Comparison of ENCODE assay signal across 10 mouse cellular contexts in the genomic region with DNA sequence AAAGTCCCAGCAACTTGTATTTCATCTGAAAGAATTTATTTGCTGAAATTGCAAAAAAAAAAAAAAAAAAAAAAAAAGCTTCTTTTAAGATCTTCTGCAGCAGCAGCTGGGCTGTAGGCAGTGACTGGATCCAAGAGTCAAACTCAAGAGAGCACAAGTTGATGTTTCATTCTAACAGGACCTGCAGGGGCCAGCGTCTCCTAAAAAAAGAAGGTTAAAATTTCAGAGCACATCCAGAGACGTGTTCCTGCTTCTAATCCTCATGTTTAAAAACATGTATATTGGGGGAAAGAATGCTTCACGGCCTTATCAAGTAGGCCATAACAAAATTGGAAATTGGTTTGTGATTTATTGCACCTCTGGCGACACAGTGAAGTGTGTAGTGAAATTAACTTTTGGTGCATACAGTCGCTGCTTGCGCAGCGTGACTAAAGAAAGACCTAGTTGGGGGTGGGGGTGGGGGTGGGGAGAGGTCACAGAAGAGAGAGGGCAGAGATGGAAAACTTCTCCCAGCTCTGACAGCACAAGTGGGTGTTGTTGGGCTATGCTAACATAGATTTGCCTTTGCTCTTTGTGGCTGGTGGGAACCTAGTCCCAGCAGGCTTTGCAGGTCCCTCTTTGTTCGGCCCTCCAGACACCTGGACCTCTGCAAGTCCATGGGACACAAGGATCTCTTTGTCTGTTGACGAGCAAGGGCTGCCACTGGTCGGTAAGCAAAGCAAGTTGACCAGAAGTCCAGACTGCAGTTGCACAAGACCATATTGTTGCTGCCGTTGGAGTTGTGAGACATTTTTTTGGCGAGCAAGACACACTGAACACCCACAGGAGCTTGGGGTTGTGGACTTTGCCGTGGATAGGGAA.
DNase-seq lines count a peak whose midpoint lies in the region; ATAC-seq and TF ChIP-seq lines count a peak whose summit lies in the region.
"Had no signal": no experiment of that assay in that cellular context is flagged by ENCODE, and none has a peak within 500 bp of the region (broad histone marks: within the 10 kb centered on the region; RNA-seq: fewer than 3 reads in every experiment).

No protein-coding gene starts in this region.

- no peaks in the 10 kb centered on the region for H3K36me3 ChIP-seq in midbrain, embryonic 11.5 days (ENCODE audit: control insufficient read depth, insufficient read depth, low read length)
- no peaks in the 10 kb centered on the region for H3K36me3 ChIP-seq in midbrain, embryonic 14.5 days (ENCODE audit: control insufficient read depth, insufficient read depth, low read length)
- H3K36me3 ChIP-seq in hindbrain, postnatal 0 days (ENCODE audit: insufficient read depth, low read length), result no peaks in the 10 kb centered on the region
- H3K36me3 ChIP-seq in neural tube, embryonic 13.5 days, result no peaks in the 10 kb centered on the region
- H3K36me3 ChIP-seq in forebrain, embryonic 16.5 days (ENCODE audit: control insufficient read depth, insufficient read depth), result no peaks in the 10 kb centered on the region
- H3K36me3 ChIP-seq: forebrain, embryonic 15.5 days had no signal

- H3K9ac ChIP-seq in midbrain, embryonic 11.5 days (ENCODE audit: low read length), result no peak overlapping the region
- H3K9ac ChIP-seq in midbrain, embryonic 14.5 days (replicated peaks; ENCODE audit: low read length), result no peak overlapping the region
- no peak overlapping the region for H3K9ac ChIP-seq in hindbrain, postnatal 0 days (replicated peaks; ENCODE audit: low read length)
- H3K9ac ChIP-seq in neural tube, embryonic 13.5 days, result no peak overlapping the region
- no peak overlapping the region for H3K9ac ChIP-seq in forebrain, embryonic 16.5 days (replicated peaks; ENCODE audit: low read depth, low read length)
- H3K9ac ChIP-seq: forebrain, embryonic 15.5 days had no signal

- H3K4me1 ChIP-seq in midbrain, embryonic 11.5 days (ENCODE audit: control insufficient read depth, insufficient read depth, low read length), result no peaks in the 10 kb centered on the region
- no peaks in the 10 kb centered on the region for H3K4me1 ChIP-seq in midbrain, embryonic 14.5 days (ENCODE audit: control insufficient read depth, insufficient read depth, low read length)
- H3K4me1 ChIP-seq in hindbrain, postnatal 0 days (ENCODE audit: insufficient read depth, low read length), result no peaks in the 10 kb centered on the region
- H3K4me1 ChIP-seq in neural tube, embryonic 13.5 days (replicated peaks), result peaks cover 9% of the 10 kb centered on the region
- H3K4me1 ChIP-seq in forebrain, embryonic 16.5 days (replicated peaks; ENCODE audit: control insufficient read depth, insufficient read depth, low read length), result no peaks in the 10 kb centered on the region
- H3K4me1 ChIP-seq: forebrain, embryonic 15.5 days had no signal

- H3K27me3 ChIP-seq in midbrain, embryonic 11.5 days (ENCODE audit: control insufficient read depth, insufficient read depth, low read length), result no peaks in the 10 kb centered on the region
- H3K27me3 ChIP-seq in midbrain, embryonic 14.5 days (ENCODE audit: control insufficient read depth, insufficient read depth, low read length), result no peaks in the 10 kb centered on the region
- H3K27me3 ChIP-seq in hindbrain, postnatal 0 days (ENCODE audit: insufficient read depth, low read length), result no peaks in the 10 kb centered on the region
- no peaks in the 10 kb centered on the region for H3K27me3 ChIP-seq in neural tube, embryonic 13.5 days
- H3K27me3 ChIP-seq in forebrain, embryonic 16.5 days (replicated peaks; ENCODE audit: control insufficient read depth, insufficient read depth, low read length), result no peaks in the 10 kb centered on the region
- H3K27me3 ChIP-seq: forebrain, embryonic 15.5 days had no signal

- 77% methylated on average over 13 of the region's 13 CpGs for WGBS in midbrain, embryonic 11.5 days
- 71% methylated on average over 13 of the region's 13 CpGs for WGBS in midbrain, embryonic 14.5 days
- WGBS in hindbrain, postnatal 0 days, result 59% methylated on average over 13 of the region's 13 CpGs
- WGBS in neural tube, embryonic 13.5 days, result 45% methylated on average over 13 of the region's 13 CpGs
- whole genome bisulfite sequencing in forebrain, embryonic 16.5 days, result 67% methylated on average over 13 of the region's 13 CpGs

- H3K4me3 ChIP-seq in midbrain, embryonic 11.5 days (ENCODE audit: low read depth, low read length), result no peak overlapping the region
- H3K4me3 ChIP-seq in midbrain, embryonic 14.5 days (replicated peaks; ENCODE audit: low read depth, low read length), result no peak overlapping the region
- H3K4me3 ChIP-seq in hindbrain, postnatal 0 days (ENCODE audit: low read length), result no peak overlapping the region
- H3K4me3 ChIP-seq in neural tube, embryonic 13.5 days, result no peak overlapping the region
- no peak overlapping the region for H3K4me3 ChIP-seq in forebrain, embryonic 16.5 days (replicated peaks; ENCODE audit: low read length)
- H3K4me3 ChIP-seq: forebrain, embryonic 15.5 days had no signal

- H3K27ac ChIP-seq in midbrain, embryonic 11.5 days (ENCODE audit: low read depth, low read length), result no peak overlapping the region
- H3K27ac ChIP-seq in midbrain, embryonic 14.5 days (replicated peaks; ENCODE audit: low read depth, low read length), result no peak overlapping the region
- H3K27ac ChIP-seq in hindbrain, postnatal 0 days, result no peak overlapping the region
- peak overlapping the region; percentile 68 for H3K27ac ChIP-seq in neural tube, embryonic 13.5 days (replicated peaks)
- no peak overlapping the region for H3K27ac ChIP-seq in forebrain, embryonic 16.5 days (ENCODE audit: low read length)
- H3K27ac ChIP-seq: forebrain, embryonic 15.5 days had no signal

- H3K9me3 ChIP-seq in midbrain, embryonic 11.5 days (ENCODE audit: control insufficient read depth, low read length), result no peaks in the 10 kb centered on the region
- H3K9me3 ChIP-seq in midbrain, embryonic 14.5 days (ENCODE audit: control insufficient read depth, low read length), result no peaks in the 10 kb centered on the region
- no peaks in the 10 kb centered on the region for H3K9me3 ChIP-seq in hindbrain, postnatal 0 days (ENCODE audit: low read length)
- no peaks in the 10 kb centered on the region for H3K9me3 ChIP-seq in neural tube, embryonic 13.5 days
- H3K9me3 ChIP-seq in forebrain, embryonic 16.5 days (ENCODE audit: control insufficient read depth, low read length), result no peaks in the 10 kb centered on the region
- H3K9me3 ChIP-seq: forebrain, embryonic 15.5 days had no signal

- peak; percentile 6 for DNase-seq in embryo, embryonic 10 days (ENCODE audit: low spot score)
- DNase-seq in embryo, embryonic 9.5 days (ENCODE audit: extremely low spot score), result no peak
- DNase-seq in midbrain, embryonic 11.5 days (ENCODE audit: low spot score, missing footprints), result peak; percentile 64
- DNase-seq in midbrain, embryonic 14.5 days, result no peak
- DNase-seq in hindbrain, postnatal 0 days (ENCODE audit: low spot score), result peak; percentile 22
- DNase-seq in adrenal gland, adult 18-20 months (ENCODE audit: low spot score in 2 of 2), result no peak
- DNase-seq: spleen, adult 18-20 months had no signal

- peak; percentile 10; the same call in 1 of the 2 replicates for TF ChIP-seq CTCF in hindbrain, postnatal 0 days (IDR thresholded peaks at IDR 0.05; ENCODE audit: low read depth)

- H3K4me2 ChIP-seq in midbrain, embryonic 11.5 days, result no peak overlapping the region
- no peak overlapping the region for H3K4me2 ChIP-seq in midbrain, embryonic 14.5 days (ENCODE audit: low read length)
- H3K4me2 ChIP-seq in hindbrain, postnatal 0 days (ENCODE audit: low read depth, low read length), result no peak overlapping the region
- H3K4me2 ChIP-seq in neural tube, embryonic 13.5 days, result no peak overlapping the region
- no peak overlapping the region for H3K4me2 ChIP-seq in forebrain, embryonic 16.5 days (ENCODE audit: low read length)
- H3K4me2 ChIP-seq: forebrain, embryonic 15.5 days had no signal

- ATAC-seq in midbrain, embryonic 11.5 days (ENCODE audit: low FRiP score), result no peak
- no peak for ATAC-seq in midbrain, embryonic 14.5 days (ENCODE audit: low FRiP score, low TSS enrichment)
- ATAC-seq in hindbrain, postnatal 0 days, result peak; percentile 56
- peak; percentile 53; the same call in 1 of the 2 replicates for ATAC-seq in neural tube, embryonic 13.5 days (ENCODE audit: low read depth)
- ATAC-seq in forebrain, embryonic 16.5 days, result no peak
- ATAC-seq: forebrain, embryonic 15.5 days had no signal

Comparison
In these comparisons a context has a peak if more than half of its experiments do, and no peak if none do; other contexts are left out.
1. DNase-seq: peak in embryo, embryonic 10 days (single experiment), midbrain, embryonic 11.5 days (single experiment) and hindbrain, postnatal 0 days (single experiment); none in embryo, embryonic 9.5 days (single experiment), midbrain, embryonic 14.5 days (single experiment) and adrenal gland, adult 18-20 months (0 of 2).
2. ATAC-seq: peak in hindbrain, postnatal 0 days (single experiment) and neural tube, embryonic 13.5 days (single experiment); none in midbrain, embryonic 11.5 days (single experiment), midbrain, embryonic 14.5 days (single experiment) and forebrain, embryonic 16.5 days (single experiment).